Mouse (Mus musculus) cerebellum, postnatal 14 days (tissue): ENCODE results near the gene A030005K14Rik.

ENCODE experiments used
- DNase-seq, 2 experiments: peaks; one replicate each; pipeline ENCODE4 v3.0.0; 2021; ENCODE audit warnings: mixed read lengths in 2 of 2

Gene A030005K14Rik

DNA sequence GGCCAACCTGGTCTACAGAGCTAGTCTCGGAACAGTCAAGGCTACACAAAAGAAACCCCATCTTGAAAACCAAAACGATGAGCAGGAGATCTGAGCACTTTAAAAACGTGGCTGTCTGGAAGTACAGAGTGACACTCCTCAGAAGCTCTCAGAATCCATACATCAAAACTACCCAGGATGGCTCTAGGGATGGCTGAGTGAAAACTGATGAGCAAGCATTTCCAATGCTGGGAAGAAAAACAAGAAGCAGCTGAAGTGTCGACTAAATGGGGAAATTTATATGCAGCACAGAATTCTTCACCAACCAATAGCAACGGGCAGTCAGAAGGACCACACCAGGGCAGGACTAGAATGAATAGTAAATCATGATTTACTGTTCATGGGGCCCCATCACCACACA, 24.7 kb downstream of the A030005K14Rik start:
- no peak for DNase-seq

DNA sequence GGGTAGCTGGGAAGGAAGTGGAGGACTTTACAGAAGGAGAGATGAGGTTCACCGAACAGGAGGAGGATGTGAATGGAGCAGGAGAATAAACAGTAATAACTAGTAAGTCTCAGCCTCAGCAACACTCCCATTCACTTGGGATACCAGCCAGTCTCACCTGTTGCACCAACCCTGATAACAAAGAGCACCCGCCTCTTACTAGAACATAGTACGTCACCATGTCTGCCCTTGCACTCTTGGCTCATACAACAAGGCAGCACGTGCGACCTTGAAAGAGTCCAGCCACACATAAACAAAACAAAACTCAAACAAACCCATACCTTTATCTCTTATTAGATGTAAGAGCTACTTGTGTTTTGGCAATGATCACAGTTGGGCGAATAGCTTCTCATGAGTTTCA, 26.7 kb downstream of the A030005K14Rik start:
- no peak for DNase-seq

DNA sequence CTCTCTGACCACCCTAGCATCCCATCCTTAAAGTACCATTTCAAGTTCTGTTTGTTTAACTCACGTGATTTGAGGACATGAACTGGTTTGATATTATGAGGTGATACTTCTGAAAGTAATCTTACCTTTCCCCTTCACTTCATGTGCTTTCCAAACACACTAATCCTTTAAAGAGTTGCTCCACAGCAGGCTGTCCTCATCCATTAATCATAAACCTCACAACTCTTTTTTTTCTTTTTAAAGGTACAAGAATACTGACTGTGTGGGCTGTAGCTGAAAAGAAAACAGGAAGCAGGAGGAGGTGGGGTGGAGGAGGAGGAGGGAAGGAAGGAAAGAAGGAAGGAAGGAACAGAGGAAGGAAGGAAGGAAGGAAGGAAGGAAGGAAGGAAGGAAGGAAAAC, 27.2 kb downstream of the A030005K14Rik start:
- no peak for DNase-seq

DNA sequence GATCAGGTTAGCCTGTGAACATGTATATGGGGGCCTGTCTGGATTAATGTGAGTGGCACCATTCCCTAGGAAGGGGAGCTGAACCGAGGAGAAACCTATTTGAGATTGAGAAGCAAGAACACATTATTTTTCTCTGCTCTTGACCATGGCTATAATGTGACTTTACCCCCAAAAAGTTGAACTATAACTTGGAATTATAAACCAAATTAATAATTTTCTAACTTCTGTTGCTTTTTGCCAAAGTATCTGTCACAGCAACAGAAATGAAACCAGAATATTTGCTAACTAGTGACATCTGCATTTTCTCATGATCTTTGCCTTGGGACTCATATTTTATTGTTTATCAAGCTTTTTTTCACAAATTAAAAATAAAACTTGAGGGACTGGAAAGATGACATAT, 42.6 kb downstream of the A030005K14Rik start:
- DNase-seq: no peak

DNA sequence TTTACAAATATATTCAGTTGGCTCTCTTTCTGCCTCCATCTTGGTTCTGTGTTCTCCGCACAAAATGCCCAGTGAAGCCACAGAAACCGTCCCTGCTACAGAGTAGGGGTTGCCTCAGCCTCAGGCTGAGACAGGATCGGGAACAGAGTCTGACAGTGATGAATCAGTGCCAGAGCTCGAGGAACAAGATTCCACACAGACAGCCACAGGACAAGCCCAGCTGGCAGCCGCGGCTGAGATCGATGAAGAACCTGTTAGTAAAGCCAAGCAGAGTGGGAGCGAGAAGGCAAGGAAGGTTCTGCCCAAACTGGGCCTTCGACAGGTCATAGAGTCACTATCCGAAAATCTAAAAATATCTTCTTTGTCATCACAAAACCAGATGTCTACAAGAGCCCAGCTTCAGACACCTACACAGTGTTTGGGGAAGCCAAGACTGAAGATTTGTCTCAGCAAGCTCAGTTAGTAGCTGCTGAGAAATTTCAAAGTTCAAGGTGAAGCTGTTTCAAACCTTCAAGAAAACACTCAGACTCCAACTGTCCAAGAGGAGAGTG, 43.8 kb downstream of the A030005K14Rik start:
- DNase-seq: no peak

DNA sequence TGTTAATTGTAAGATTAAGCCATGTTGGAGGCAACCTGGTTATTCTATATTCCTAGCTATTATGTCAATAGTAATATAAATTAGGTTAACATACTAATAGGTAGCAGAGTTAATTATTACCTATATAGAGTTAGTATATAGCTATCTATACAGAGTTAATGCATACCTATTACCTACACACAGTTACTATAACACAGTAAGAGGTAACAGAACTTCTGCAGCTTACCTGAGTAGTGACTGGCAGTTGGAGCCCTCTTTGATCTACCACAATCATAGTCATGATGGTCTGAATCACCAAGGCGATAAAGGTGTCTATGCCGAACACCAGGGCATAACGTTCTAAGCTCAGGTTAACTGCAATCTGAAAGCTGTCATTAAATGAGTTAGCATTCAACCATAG, 44.7 kb downstream of the A030005K14Rik start:
- DNase-seq: no peak
